Mouse (Mus musculus) lung, postnatal 14 days (tissue): ENCODE results near the gene Caprin1.

Experiments
- DNase-seq: peaks from one replicate; pipeline ENCODE4 v3.0.0; 2021

Gene Caprin1

DNA sequence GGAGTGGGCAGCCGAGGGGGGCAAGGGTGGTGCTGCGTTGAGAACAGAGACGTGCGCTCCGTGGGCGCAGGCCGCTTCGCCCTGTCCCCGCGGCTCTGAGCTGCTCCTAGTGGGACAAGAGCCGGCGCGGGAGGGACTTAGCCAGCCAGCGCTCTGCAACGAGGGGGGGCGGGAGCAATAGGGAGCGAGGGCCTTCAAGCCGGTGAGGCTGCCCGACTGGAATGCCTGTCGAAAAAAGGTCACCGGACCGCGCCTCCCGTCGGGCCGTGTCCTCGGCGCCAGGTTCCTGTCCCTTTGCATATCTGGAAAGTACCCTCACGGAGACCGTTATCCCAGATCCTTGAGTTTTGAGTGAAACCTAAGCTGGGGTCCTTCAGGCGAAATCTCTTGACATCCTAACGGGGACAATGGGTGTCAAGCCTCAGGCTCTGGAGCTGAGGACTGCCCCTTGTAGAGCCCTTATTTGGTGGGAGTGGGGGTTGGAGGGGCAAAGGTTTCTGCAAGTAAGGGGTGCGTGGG lies at the start of gene Caprin1:
TSS of gene Caprin1 (minus strand) at position 159 of the 519 bp plus-strand sequence.
- DNase-seq: peak; percentile 92

DNA sequence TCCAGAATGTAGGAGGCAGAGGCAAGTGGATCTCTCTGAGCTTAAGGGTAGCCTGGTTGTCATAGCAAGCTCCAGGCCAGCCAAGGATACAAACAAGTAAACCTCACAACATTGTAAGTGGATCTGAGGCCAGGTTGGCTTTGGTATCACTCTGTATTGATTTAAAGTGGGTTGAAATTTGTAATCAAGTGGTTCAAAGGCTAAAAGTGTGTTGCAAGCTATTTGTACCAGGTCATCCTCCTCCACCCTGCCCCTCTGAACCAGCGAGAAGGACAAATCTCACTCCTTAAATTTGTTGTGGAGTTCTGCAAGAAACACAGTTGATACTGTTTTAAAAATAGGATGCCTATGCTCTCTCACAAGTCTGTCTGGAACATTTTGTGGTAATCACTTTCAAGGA lies 49.4 kb upstream of the Caprin1 start:
- DNase-seq: no peak

DNA sequence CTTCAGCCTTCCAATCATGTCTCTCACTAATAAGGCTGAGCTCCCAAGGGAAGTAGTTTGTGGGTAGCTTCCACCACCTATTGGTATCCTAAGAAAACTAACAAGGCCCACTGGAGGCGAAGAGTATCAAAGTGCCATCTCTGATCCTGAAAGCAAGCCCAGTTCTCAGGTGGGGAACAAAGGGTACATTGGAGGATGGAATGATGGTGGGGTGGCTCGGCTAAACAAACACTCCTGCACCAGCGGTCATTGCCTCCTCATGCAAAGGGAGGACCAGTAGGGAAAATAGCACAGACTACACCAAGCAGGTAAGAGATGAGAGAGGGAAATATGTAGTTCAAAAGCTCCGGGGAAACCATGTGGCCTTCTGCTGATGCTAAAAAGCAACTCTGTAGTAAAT lies 48.8 kb upstream of the Caprin1 start:
- no peak for DNase-seq

DNA sequence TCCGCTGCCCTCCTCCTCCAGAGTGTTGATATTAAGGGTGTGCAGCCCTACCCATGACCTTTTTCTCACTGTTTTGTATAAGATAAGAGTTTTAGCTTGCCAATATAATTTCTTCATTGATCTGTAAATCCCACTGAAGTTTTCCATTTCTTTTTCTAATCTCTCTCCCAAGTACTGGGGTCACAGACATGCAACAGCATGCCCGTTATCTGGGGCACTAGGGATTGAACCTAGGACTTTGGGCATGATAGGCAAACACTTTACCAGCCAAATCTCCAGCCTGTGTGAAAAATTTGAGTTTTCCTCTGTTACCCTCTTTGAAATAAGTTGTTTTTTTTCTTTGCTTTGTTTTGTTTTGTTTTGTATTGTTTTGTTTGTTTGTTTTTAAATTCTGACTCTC lies 46.6 kb upstream of the Caprin1 start:
- no peak for DNase-seq

DNA sequence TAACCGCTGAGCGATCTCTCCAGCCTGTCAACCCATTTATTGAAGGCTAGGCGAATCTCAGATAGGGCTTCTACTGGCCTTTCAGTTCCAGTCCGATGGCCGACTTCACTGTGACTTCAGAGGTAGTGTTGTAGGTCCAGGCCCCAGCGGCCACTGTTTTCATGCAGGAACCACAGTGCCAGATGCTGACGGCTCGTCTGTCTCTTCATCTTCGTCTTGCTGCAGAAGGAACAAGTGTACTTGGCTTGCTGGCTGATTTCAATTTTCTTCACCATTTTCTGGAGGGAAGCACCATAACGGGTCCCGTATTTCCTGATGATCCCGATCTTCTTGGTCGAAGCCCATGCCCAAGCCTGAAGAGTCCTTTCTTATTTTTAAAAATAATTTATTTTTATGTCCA lies 45.9 kb upstream of the Caprin1 start:
- no peak for DNase-seq

DNA sequence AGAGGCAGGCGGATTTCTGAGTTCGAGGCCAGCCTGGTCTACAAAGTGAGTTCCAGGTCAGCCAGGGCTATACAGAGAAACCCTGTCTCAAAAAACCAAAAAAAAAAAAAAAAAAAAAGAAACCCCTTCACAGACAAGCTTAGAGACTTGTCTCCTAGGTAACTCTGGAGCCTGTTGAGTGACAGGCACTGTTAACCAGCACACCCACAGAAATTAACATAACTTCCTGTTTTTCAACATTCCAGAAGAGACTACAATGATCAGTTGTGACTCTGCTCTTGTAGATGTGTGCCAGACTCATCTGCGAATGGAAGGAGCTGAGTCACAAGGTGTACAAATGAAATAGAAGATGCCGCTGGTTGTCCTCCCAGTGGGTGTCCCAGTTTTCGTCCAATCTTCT lies 44.9 kb upstream of the Caprin1 start:
- DNase-seq: no peak

DNA sequence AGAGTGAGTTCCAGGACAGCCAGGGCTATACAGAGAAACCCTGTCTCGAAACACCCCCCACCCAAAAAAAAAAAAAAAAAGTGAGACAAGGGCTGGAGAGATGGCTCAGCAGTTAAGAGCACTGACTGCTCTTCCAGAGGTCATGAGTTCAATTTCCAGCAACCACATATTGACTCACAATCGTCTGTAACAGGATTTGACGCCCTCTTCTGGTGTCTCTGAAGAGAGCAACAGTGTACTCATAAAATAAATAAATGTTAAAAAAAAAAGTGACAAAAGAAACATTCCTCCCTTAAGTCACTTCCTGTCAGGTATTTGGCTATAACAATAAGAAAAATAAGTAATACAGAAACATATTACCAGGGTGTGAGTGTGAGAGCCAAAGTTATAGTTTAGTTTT lies 41.0 kb upstream of the Caprin1 start:
- DNase-seq: no peak

DNA sequence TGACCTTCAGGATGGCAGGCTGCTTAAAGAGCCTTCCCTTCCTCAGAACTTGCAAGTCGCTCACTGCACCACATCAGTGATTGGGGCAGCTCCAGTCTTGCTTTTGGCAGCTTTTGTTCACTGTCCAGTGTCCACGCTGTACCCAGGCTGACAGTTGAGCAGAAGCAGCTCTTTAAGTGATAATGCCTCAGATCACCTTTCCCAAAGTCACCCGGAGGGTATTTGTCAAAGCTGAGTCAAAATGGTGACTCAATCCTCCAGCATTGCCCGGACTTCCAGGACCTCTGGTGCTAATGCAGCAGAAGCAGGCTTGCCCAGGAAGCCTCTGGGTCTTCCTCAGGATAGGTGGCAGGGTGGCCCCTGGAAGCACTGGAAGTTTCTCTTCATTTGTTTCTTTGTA lies 39.7 kb upstream of the Caprin1 start:
- no peak for DNase-seq

DNA sequence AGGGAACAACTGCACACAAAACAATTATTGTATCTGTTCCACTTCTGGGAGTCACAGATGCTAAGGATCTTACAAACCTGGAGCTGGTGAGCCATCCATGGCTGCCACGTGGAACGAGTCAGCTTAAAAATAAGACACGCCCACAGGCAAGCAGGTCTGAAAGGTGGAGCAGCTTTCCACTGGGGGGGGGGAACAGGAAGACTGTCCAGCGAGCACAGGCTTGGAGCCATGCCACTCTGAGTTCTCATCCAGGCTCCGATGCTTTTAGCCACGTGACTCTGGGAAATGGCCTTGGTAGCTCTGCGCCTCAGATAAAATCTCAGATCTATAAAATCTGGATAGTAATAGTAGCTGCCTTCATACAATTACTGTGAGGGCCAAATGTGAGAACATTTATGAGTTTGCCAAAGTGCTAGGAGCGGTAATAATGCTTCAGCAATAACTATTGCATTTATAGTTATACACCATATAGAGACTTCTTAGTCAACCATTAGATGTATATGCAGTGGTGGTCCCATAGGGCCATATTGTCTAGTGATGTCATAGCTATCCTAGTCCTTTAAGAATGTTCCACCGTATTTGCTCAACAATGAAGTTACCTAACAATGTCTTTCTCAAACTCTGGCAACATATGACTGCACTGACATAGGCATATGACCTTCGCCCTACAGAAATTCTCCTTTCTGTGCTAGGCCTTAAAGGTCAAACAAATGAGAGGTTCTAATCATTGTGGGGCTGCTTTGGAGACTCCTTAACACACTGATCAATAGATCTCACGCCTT lies 38.4 kb upstream of the Caprin1 start:
- DNase-seq: no peak

DNA sequence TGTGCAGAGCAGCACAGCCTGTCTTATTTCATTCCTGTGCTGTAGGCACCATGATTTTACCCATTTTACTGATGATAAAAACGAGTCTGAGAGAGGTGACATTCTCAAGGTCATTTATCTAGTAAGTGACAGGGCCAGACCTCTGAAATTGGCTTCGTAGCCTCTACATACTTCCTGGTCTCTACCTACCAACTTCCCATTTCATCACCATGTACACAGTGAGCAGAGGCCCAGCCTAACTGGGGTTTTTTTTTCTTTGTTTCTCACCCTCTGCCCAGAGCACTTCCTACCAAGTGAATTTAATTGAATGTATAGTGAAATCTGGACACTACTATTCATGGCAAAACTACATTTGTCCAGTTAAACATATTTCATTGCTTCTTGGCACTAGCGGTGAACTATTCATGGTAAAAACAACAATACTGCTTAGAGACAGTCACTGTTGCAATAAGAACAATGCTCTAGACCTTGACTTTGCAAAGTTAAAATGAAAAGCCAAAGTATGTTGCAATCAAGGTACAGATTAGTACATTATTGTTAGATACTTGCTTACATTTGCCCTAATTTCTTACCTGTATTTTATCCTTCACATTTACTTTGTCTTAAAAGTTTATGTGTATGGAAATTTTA lies 36.5 kb upstream of the Caprin1 start:
- DNase-seq: no peak

DNA sequence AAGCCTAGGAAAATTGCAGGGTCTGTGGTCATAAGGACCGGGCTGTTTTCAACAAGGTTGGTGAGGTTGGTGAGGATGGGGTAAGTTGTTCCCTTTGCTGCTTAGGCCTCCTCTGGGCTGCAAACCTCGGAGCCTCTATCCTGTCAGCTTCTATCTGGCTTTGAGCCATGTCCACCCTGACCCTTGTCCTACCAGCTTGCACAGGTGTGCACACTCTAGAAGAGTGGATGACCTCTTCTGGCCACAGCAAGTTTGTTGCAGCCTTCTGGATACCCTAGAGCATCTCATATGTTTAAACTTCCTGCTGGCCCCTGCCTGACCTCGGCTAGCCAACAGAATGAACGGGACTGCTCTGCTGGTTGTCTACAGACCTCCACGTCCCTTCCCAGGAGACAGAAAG lies 35.5 kb upstream of the Caprin1 start:
- DNase-seq: no peak

DNA sequence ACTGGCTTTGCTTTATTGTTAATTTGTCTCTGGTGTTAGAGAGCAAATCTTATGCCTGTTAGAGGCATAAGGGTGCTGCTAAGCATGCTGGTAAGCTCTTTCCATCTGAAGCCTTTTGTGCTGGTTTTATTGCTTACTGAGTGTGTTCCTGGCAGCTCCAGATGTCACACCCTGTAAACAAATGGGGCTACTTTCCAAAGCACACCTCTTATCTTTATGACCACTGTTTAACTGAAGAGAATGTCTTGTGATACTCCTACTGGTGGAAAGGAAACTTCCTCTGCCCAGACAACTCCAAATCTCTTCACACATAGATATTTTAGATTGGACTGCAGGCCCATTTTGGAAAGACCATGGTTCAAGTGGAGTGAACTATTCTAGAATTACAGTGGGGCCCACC lies 31.5 kb upstream of the Caprin1 start:
- DNase-seq: no peak

DNA sequence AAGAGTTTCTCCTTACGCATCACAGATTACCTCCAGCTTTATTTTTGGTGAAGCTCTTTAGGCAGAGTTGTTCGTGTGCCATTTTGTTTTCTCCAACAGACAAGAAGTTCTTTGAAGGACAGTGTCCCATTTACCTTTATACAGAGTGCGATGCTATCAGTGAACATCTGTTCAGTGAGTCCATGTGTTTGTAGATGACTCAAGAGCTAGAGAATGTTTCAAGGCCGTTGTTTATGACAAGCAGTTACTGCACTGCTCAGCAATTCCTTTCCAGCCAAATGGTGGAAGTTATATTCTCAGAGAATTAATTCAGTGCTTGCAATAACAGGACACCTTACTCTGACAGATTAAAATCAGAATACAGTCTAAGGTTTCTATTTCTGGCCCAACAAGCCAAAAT lies 27.5 kb upstream of the Caprin1 start:
- DNase-seq: no peak

DNA sequence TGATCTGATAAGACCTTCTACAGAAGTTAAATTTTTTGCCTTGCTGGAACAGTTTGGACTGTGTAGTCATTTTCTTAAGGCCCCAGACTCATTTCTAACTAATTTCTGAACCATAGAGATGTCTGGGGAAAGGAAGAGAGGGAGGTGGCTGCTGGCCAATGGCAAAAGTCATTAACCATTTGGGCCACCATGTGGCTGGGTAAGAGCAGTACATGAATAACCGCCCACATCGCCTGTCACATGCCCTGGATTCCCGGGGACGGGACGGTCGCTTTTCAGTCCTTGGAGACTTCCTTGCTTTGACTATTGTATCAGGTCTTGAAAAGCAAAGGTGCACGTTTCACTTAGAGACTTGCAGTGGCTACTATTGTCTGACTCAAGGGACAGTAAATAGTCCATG lies 25.1 kb upstream of the Caprin1 start:
- no peak for DNase-seq

DNA sequence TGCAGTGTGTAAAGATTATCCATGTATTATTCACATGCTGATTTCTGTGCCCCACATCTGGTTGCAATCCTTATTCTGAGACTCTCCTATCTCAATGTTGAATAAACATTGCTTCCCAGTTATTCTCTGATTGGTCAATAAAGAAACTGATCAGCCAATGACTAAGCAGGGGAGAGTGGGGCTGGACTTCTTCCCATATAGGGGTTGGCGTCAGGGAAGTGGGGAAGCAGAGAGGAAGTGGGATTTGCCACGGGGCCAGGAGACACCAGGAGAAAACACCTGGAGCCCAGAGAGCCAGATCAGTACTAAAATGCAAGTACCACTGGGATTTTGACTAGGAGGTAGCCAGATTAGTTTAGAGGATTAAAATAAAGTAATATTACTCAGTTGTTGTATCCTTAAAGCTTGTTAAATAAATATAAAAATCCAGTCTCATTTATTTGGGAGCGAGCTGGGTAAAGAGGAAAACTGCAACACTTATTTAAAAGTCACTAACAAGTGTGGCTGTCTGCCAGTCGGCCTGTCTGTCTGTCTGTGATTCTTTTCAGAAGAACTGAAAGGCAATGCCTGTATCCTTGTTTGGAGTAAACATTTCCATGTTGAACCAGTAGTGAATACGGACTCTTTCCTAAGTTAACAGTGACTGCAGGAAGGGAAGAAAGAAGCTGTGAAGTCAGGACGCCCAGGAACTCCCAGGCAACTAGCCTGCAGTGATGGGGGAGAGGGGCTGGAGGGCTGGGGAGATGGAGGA lies 19.9 kb upstream of the Caprin1 start:
- DNase-seq: peak; percentile 20

DNA sequence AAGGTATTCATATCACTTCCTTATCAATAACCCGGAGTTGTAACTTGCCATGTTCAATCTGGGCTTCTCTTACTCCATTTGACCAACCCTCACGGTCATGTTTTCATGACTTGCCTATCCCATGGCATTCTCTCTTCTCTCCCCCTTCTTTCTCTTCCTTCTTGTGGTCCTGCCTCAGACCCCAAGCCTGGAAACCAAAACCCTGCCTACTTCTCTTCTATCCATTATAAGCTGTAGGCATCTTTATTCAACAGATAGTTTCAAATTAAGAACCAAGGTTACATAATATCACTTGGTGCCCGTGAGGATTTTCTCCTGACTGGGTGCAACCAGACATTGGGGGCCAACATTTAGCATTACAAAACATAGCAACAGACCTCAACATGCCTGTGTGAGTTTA lies 18.5 kb upstream of the Caprin1 start:
- DNase-seq: no peak

DNA sequence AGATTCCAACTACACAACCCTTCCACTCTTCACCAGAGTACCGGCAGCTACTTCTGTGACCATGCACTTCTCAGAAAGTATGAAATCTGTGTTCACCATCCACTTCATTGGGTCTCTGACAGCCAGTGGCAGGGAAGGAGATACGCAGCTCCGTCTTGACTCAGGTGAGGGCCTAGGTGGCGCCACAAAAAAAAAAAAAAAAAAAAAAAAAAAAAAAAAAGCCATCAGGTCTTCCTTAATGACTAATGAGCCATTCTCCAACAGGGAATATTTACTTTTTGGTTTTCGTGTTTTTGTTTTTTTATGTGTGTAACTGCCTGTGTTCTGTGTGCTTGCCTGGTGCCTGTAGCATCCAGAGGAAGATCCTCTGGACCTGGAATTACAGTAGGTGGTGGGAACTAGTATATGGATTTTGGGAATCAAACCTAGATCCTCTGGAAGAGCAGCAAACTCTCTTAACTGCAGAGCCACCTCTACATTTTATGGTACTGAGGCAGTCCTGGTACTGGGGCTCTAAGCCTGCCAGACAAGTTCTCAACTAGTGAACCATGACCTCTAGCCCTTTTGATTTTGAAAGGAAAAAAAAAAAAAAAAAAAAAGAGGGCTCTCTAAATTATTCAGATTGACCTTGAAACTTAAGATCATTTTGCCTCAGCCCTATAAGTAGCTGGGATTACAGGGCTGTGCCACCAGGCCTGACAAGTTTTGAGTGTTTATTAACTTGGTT lies 14.2 kb upstream of the Caprin1 start:
- no peak for DNase-seq

DNA sequence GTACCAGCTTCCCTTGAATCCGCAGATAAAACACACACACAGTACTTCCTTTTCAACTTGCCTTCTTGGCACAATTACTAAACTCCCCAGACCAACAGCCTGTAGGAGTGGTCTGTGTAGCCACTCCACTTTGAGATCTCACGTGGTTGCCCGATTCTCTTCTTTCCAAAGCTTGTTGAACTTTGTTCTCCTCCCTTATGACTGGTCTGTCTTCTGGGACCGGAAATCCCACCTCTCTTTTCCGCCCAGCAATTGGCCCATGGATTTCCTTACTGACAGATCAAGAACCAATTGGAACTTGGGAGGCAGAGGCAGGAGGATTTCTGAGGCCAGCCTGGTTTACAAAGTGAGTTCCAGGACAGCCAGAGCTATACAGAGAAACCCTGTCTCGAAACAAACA lies 13.0 kb upstream of the Caprin1 start:
- DNase-seq: no peak

DNA sequence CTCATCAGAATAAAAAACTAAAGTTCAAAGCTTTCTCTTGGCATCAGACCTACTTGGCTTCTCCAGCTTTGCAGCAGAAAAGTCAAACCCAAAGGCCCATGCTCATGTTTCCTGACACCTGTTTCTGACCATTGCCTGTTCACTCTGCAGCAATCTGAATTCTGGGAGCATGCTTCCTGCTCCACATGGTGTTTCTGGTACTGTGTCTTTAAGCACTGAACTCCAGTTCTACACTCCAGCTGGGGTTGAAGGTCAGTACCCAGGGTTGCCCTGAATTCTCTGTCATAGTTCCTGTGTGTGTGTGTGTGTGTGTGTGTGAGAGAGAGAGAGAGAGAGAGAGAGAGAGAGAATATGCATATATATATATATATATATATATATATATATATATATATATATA lies 11.0 kb upstream of the Caprin1 start:
- no peak for DNase-seq

DNA sequence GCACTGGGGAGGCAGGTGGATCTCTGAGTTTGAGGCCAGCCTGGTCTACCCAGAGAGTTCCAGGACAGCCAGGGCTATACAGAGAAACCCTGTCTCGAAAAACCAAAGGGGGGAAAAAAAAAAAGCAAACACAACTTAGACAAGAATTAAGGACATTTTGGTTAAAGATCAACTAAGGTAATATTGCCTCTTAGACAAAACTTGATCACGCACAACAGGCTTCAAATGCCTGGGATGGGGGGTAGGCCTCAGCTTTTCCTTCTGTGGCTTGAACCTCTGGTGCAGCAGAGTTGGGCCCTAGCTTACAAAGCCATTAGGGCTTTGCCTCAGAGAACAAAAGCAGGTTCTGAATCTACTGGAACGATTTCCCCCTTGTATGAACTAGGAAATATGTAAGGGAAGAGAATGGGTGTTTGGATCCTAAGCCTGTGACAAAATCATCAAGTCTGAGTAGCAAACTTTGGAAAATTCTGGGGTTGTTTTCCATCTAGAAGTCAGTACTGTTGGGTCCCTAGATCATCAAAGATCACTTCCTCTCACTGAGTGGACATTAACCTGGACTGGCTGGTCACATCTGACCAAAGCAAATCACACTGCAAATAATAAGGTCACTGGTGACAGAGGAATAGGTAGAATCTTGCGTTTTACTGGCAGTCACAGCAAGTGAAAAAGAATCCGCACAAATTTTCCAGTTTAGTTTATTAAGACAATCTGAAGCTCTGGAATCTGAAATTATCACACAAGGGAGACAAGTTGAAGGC lies 6.5 kb upstream of the Caprin1 start:
- DNase-seq: no peak

DNA sequence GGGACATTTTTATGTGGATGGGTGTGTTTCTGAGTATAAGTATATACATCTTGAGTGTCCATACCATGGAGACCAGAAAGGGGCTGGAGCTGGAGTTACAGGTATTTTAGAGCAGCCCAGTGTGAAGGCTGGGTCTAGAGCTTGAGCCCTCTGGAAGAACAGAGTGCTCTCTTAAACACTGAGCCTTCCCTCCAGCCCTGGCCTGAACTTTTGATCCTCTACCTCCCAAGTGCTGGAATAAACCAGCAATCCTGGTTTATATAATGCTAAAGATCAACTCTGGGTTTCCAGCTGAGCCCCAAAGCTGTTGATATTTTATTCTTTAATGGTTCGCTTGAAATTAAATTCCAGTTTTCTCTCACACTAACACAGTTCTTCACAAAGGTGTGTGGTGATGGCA lies 5.0 kb upstream of the Caprin1 start:
- DNase-seq: no peak

DNA sequence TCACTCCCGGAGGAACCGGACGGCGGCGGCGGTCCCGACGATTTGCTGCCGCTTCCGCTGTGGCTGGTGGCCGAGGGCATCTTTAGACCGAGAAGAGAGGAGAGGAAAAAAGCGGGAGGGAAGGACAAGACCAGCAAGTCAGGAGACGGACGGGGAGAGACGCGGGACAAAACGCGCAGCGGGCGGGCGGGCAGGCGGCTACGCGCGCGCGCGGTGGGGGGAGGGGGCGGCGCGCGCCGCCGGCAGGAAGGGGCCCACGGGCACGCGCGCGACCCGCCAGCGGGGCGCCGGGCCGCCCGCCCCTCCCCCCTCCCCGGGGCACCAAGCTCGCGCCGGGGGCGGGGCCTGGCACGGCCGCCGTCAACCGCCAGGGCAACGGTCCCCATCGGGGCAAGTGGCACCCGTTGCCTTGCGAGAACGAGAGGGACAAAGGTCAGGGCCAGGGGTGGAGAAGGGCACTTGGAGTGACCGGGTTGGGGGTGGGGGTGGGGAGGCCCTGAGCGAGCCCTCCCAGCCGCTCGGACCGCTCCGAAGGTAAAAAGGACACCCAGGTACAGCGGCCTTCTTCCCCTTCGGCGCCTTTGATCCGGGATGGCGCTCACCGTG lies 485 bp downstream of the Caprin1 start:
- peak; percentile 78 for DNase-seq
